Mouse (Mus musculus) kidney, embryonic 16.5 days (tissue): ENCODE measurements around the gene Ccnt1. TPM values are rescaled to one million over a fixed set of nuclear protein-coding genes. Genes with fewer than 3 reads are reported as not detected.

Experiments used
- ATAC-seq: fragments of 200-750 bp; cut with Nextera tagmentation; 2 replicates; pipeline ENCODE4 v1.8.0; 2017; ENCODE audit warnings: moderate TSS enrichment; ENCODE audit not compliant: low FRiP score, low TSS enrichment
- H3K27ac ChIP-seq: fragments of 300-500 bp; sonication (generic); 2 replicates; pipeline ENCODE4 v1.5.1; 2014; ENCODE audit warnings: low read length
- H3K27me3 ChIP-seq: fragments of 300-500 bp; sonication (generic); 2 replicates; pipeline ENCODE4 v1.6.1; 2014; ENCODE audit warnings: low read length, control low read depth, mixed read lengths; ENCODE audit not compliant: insufficient read depth
- H3K36me3 ChIP-seq: fragments of 300-500 bp; sonication (generic); 2 replicates; pipeline ENCODE4 v1.6.1; 2014; ENCODE audit warnings: low read length, control low read depth, mixed read lengths; ENCODE audit not compliant: insufficient read depth
- H3K4me1 ChIP-seq: fragments of 300-500 bp; sonication (generic); 2 replicates; pipeline ENCODE4 v1.6.1; 2014; ENCODE audit warnings: low read length, control low read depth, mixed read lengths; ENCODE audit not compliant: insufficient read depth
- H3K4me2 ChIP-seq: fragments of 300-500 bp; sonication (generic); replicated peaks from 2 replicates; pipeline ENCODE4 v1.6.1; 2014; ENCODE audit warnings: low read depth, low read length
- H3K4me3 ChIP-seq: fragments of 300-500 bp; sonication (generic); 2 replicates; pipeline ENCODE4 v1.5.1; 2014; ENCODE audit warnings: mild to moderate bottlenecking, low read length
- H3K9ac ChIP-seq: fragments of 300-500 bp; sonication (generic); replicated peaks from 2 replicates; pipeline ENCODE4 v1.6.1; 2014; ENCODE audit warnings: low read length
- H3K9me3 ChIP-seq: fragments of 300-500 bp; sonication (generic); 2 replicates; pipeline ENCODE4 v1.6.1; 2016; ENCODE audit warnings: low read length, control low read depth
- WGBS: fragments of 180-500 bp; shearing (Covaris S2); extraction: QIAGEN DNeasy Blood & Tissue Kit; methylation state at CpG from one replicate; pipeline ENCODE4 v1.1.7; 2014; 5-methylcytosine and 5-hydroxymethylcytosine counted together
- polyA plus RNA-seq: library from polyadenylated mRNA; unstranded; fragments of >200 nt; fragmentation: Nextera tagmentation; extraction: Ambion mirVana; gene quantifications from 2 replicates; pipeline ENCODE4 v1.2.1, GENCODE M21; 2015

Gene Ccnt1
- polyA plus RNA-seq: 64.4 and 76.4 TPM in 2 replicates

DNA sequence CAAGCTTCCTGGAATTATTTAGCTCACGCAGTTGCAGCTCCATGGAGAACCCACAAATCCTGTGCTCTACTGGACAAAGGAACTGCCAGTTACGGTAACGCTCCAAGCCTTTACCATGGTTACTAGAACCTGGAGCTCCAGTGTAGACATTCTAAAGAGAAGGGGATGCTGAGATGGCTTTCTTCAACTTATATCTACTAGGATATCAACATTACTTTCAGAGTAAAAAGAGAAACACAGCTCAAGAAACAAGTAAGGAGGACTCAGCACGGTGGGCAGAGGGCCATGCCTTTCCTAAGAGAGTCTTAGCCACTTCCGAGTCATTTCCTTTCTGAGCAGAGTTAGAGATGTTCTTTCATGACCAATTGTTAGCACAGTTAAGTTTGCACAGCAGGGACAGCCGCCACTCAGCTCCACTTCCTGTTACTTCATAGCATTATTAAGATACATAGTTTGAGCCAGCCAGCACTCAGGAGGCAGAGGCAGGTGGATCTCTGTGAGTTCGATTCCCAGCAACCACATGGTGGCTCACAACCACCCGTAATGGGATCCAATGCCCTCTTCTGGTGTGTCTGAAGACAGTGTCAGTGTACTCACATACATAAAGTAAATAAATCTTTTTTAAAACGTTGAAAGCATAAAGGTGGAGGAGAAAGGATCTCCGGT is at the start of gene Ccnt1, which contains the start of gene 4930415O20Rik:
Gene Ccnt1 (minus strand): TSS at position 51 of the 666 bp plus-strand sequence.
Gene 4930415O20Rik (plus strand): TSS at position 132 of the 666 bp plus-strand sequence.
- no peak for ATAC-seq
- H3K4me1 ChIP-seq: peaks cover 14% of the 10 kb centered on the region
- H3K36me3 ChIP-seq: no peaks in the 10 kb centered on the region
- no peak within 1 kb of the TSS for H3K9ac ChIP-seq
- no peak within 1 kb of the TSS for H3K4me3 ChIP-seq
- no peaks in the 10 kb centered on the region for H3K27me3 ChIP-seq
- no peak within 1 kb of the TSS for H3K4me2 ChIP-seq
- WGBS: 82% methylated on average over 10 of the region's 10 CpGs
- no peaks in the 10 kb centered on the region for H3K9me3 ChIP-seq
- H3K27ac ChIP-seq: no peak within 1 kb of the TSS

DNA sequence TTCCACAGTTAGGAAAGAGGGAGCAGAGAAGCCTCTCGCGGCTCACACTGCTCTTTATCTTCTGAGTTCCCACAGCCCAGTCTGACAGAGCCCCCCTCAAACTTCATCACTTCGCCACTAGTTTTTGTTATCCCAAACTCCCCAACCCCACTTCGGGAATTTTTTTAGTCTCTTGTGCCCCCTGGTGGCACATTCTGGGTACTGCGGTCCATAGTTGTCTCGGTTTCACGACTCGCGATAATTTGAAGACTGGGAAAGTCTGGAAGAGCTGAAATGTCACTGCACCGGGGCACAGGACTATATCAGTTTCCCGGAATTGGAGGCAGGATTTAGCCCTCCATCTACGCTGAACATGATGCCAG is 46.4 kb upstream of the Ccnt1 start:
- no peaks in the 10 kb centered on the region for H3K9me3 ChIP-seq
- no peaks in the 10 kb centered on the region for H3K36me3 ChIP-seq
- 0 out of 2 replicates have a peak, but pooled peaks have one; percentile 29 for ATAC-seq
- peak overlapping the region; percentile 54; the same call in 1 of the 2 replicates for H3K9ac ChIP-seq
- H3K4me1 ChIP-seq: peaks cover 14% of the 10 kb centered on the region
- peak overlapping the region; percentile 36 for H3K4me2 ChIP-seq
- no peaks in the 10 kb centered on the region for H3K27me3 ChIP-seq
- WGBS: 2% methylated on average over 12 of the region's 12 CpGs
- H3K27ac ChIP-seq: no peak overlapping the region
- H3K4me3 ChIP-seq: no peak overlapping the region

GRCm38 (mm10) chr15:98616362-98617175 is 45.8 kb upstream of the Ccnt1 start:
- 0 out of 2 replicates have a peak, but pooled peaks have one; percentile 28 for ATAC-seq
- no peaks in the 10 kb centered on the region for H3K9me3 ChIP-seq
- no peaks in the 10 kb centered on the region for H3K36me3 ChIP-seq
- H3K4me1 ChIP-seq: peaks cover 14% of the 10 kb centered on the region
- H3K9ac ChIP-seq: 0 out of 2 replicates have a peak overlapping the region, but pooled peaks have one; percentile 41
- no peak overlapping the region for H3K27ac ChIP-seq
- H3K4me3 ChIP-seq: no peak overlapping the region
- H3K4me2 ChIP-seq: peak overlapping the region; percentile 36
- H3K27me3 ChIP-seq: no peaks in the 10 kb centered on the region
- 31% methylated on average over 20 of the region's 20 CpGs for WGBS

GRCm38 (mm10) chr15:98615751-98616150 is 45.0 kb upstream of the Ccnt1 start:
- no peak overlapping the region for H3K27ac ChIP-seq
- no peak for ATAC-seq
- H3K9me3 ChIP-seq: no peaks in the 10 kb centered on the region
- H3K4me3 ChIP-seq: no peak overlapping the region
- H3K9ac ChIP-seq: no peak overlapping the region
- no peaks in the 10 kb centered on the region for H3K36me3 ChIP-seq
- peaks cover 14% of the 10 kb centered on the region for H3K4me1 ChIP-seq
- H3K4me2 ChIP-seq: no peak overlapping the region
- 78% methylated on average over 6 of the region's 6 CpGs for WGBS
- H3K27me3 ChIP-seq: no peaks in the 10 kb centered on the region

DNA sequence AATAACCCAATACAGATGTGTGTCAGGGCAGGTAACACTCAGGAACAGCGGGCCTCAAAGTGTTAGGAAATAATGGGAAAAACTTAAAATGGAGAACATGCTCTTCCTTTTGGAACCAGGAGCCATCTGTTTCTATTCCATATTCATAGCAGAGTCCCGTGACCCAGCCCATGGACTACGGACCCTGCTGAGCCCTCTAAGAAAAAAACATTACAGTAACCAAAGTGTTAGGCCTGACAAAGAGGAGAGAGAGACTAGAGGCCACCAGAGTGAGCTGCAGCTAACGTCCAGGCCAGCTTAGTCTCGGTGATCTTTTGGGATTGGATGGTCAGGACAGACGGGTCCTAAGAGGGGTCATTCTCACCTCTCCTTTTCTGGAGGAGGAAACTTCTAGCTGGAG is 44.2 kb upstream of the Ccnt1 start:
- 0 out of 2 replicates have a peak overlapping the region, but pooled peaks have one; percentile 16 for H3K27ac ChIP-seq

GRCm38 (mm10) chr15:98614551-98614950 is 43.8 kb upstream of the Ccnt1 start:
- H3K9ac ChIP-seq: no peak overlapping the region

More for the DNA sequence above, 44.2 kb upstream of the Ccnt1 start:
- Histone ChIP-seq H3K27me3 (no peaks in the 10 kb centered on the region), H3K36me3 (no peaks in the 10 kb centered on the region), H3K9ac (no peak overlapping the region), H3K4me2 (no peak overlapping the region), H3K4me3 (no peak overlapping the region), H3K4me1 (peaks cover 21% of the 10 kb centered on the region), H3K9me3 (no peaks in the 10 kb centered on the region)
- 55% methylated on average over 6 of the region's 6 CpGs for WGBS
- no peak for ATAC-seq

DNA sequence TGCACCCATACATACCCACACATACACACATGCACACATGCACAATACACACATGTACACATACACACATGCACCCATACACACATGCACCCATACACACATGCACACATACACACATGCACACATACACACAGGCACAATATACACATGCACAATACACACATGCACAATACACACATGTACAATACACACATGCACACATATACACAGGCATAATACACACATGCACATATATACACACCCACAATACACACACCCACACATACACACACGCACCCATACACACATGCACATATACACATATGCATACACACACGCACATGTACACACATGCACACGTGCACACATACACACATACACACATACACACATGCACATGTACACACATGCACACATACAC is 41.5 kb upstream of the Ccnt1 start:
- no peaks in the 10 kb centered on the region for H3K36me3 ChIP-seq
- WGBS: 97% methylated on average over 3 of the region's 3 CpGs
- no peak for ATAC-seq

More at GRCm38 (mm10) chr15:98614551-98614950, 43.8 kb upstream of the Ccnt1 start:
- no peak overlapping the region for H3K4me3 ChIP-seq
- no peak for ATAC-seq
- no peaks in the 10 kb centered on the region for H3K27me3 ChIP-seq
- H3K9me3 ChIP-seq: no peaks in the 10 kb centered on the region
- no peak overlapping the region for H3K27ac ChIP-seq
- H3K4me1 ChIP-seq: peaks cover 22% of the 10 kb centered on the region
- no peak overlapping the region for H3K4me2 ChIP-seq
- WGBS: 69% methylated on average over 9 of the region's 9 CpGs
- no peaks in the 10 kb centered on the region for H3K36me3 ChIP-seq

GRCm38 (mm10) chr15:98610131-98610633 is 39.5 kb upstream of the Ccnt1 start:
- H3K4me3 ChIP-seq: peak overlapping the region; percentile 79
- peaks cover 41% of the 10 kb centered on the region for H3K4me1 ChIP-seq
- peak overlapping the region; percentile 92 for H3K9ac ChIP-seq
- H3K36me3 ChIP-seq: no peaks in the 10 kb centered on the region
- ATAC-seq: peak; percentile 24
- no peaks in the 10 kb centered on the region for H3K9me3 ChIP-seq
- H3K27ac ChIP-seq: peak overlapping the region; percentile 97
- 3% methylated on average over 12 of the region's 12 CpGs for WGBS
- no peaks in the 10 kb centered on the region for H3K27me3 ChIP-seq
- peak overlapping the region; percentile 88 for H3K4me2 ChIP-seq

More for the DNA sequence above, 41.5 kb upstream of the Ccnt1 start:
- no peaks in the 10 kb centered on the region for H3K27me3 ChIP-seq
- H3K9ac ChIP-seq: no peak overlapping the region
- no peak overlapping the region for H3K27ac ChIP-seq
- no peak overlapping the region for H3K4me3 ChIP-seq
- H3K9me3 ChIP-seq: no peaks in the 10 kb centered on the region
- peaks cover 32% of the 10 kb centered on the region for H3K4me1 ChIP-seq
- no peak overlapping the region for H3K4me2 ChIP-seq

GRCm38 (mm10) chr15:98609331-98610130 is 38.8 kb upstream of the Ccnt1 start, which contains the start of gene Adcy6:
TSS of gene Adcy6 (minus strand) at chr15:98610076.
- Histone ChIP-seq H3K27me3 (no peaks in the 10 kb centered on the region), H3K36me3 (no peaks in the 10 kb centered on the region; the same call in 1 of the 2 replicates), H3K9ac (peak within 1 kb of the TSS; percentile 92), H3K27ac (peak within 1 kb of the TSS; percentile 97), H3K9me3 (no peaks in the 10 kb centered on the region), H3K4me3 (peak within 1 kb of the TSS; percentile 79), H3K4me2 (peak within 1 kb of the TSS; percentile 88), H3K4me1 (peaks cover 45% of the 10 kb centered on the region)
- ATAC-seq: peak; percentile 78
- WGBS: under 1% methylated on average over 51 of the region's 75 CpGs
